Mouse (Mus musculus) granulocyte monocyte progenitor cell, adult 5-6 weeks (primary cell): ENCODE measurements at regions not wholly inside any gene's neighbourhood (a gene's known extent, or its start where the extent isn't known, plus 50 kb on each side); places are given as distances from the start of the nearest gene placed in this dataset.

Experiments
- ATAC-seq: replicated peaks from 2 replicates; pipeline ENCODE4 v1.8.0; 2016; ENCODE audit warnings: mild to moderate bottlenecking, moderate TSS enrichment, inconsistent platforms; ENCODE audit not compliant: poor library complexity, severe bottlenecking

DNA sequence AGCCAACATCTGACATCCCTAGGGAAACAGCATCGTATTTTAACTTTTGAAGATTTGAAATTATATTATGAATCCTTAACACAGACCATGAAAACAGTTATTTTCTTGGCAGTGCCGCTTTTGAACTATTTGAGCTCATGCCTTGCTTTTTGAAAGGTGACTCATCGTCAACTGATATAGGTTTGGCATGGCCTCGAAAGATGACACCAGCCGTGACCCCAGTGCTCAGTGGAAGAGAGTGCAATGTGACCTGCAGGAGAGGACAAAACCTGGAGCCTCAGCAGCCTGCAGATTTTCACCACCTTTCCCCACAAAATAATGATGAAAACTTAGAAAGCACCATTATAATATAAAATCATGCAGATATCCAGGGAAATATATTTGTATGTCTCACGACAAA is 312.8 kb downstream of the Ttll7 start:
- no peak for ATAC-seq

DNA sequence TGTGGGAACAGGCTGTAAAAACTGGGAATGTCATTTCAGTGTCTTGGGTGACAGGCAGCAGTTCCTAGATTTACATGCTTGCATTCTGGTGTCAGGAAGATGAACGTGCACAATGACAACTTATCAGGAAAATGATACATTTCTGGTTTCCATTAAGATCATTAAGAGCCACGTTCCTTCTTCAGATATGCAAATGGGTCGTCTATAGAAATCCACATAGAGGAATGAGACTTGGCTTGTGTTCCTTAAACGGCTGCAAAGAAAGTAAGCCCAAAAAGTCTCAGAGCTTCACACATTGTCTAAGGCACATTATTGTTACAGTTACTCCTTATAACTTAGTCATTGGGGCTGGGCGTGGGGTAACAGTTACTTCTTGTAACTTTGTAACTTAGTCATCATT is 314.4 kb downstream of the Ttll7 start:
- ATAC-seq: no peak

DNA sequence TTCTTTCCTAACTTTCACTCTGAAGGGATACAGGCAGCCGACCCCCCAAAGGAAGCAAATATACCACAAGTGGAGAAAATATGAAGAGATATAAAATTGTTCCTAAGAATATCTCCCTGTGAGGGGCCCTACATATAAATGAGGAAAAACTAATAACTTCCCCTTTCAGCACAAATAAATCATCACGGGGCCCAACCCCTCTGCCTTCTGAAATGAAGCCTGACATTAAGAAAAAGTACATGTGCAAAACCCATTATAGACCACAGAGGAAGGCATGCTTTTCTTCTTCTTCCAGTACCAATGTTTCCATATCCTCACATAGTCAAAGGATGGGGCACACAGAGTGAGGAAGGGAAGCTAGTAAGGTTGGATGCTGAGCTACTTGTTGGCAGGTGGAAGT is 317.0 kb downstream of the Ttll7 start:
- peak; percentile 20; the same call in 1 of the 2 replicates for ATAC-seq

DNA sequence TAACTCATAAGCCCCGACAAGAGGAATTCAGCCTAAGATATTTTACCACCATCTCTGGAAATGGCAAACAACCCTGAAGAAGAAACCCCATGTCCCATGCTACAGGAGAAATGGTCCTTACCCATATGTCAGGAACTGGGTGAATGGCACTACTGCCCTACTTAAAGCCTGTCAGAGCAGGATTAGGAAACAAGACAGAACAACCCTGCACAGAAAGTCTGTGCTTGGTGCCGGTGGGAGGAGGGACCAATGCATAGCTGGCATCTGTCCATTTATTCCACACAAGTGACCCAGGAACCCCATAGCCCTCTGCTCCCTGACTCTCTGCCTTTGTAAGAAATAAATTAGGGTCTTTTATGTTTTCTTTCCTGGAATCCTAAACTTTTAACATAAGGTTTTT is 317.9 kb downstream of the Ttll7 start:
- ATAC-seq: no peak

DNA sequence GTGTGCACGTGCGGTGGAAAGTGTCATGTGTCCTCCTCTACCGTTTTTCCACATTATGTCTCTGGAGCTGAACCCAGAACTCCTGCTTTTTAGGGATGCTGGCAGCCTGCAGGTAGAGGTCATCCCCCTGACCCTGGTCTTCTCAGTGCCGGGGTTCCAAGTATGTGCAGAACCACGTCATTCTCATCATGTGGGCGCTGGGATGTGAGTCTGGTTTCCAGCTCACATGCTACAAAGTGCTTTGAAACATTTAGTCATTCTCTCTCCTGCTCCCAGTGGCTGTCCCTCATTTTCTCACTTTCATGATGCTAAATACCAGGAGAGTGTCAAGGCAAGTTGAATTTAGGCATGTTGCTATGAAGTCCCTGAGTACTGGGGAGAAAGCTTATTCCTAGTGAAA is 326.6 kb downstream of the Ttll7 start:
- no peak for ATAC-seq

DNA sequence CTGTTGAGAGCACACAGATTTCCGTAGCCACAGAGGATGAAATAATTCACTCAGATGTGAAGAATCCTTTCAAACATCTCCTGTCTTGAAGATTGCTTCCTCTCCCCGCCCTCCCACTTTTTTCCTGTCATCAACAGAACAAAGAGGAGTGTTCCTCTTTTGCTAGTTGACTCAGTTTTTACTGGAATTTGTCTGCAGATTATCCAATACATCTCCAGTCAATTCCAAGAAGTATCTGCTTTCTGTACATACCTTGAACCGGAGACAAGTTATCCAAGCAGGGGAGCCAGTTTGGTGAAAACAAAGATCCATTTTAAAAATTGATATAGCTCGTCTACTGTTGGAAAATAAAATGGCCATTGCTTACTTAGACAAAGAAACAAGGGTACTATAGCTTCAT is 328.5 kb downstream of the Ttll7 start:
- ATAC-seq: no peak

DNA sequence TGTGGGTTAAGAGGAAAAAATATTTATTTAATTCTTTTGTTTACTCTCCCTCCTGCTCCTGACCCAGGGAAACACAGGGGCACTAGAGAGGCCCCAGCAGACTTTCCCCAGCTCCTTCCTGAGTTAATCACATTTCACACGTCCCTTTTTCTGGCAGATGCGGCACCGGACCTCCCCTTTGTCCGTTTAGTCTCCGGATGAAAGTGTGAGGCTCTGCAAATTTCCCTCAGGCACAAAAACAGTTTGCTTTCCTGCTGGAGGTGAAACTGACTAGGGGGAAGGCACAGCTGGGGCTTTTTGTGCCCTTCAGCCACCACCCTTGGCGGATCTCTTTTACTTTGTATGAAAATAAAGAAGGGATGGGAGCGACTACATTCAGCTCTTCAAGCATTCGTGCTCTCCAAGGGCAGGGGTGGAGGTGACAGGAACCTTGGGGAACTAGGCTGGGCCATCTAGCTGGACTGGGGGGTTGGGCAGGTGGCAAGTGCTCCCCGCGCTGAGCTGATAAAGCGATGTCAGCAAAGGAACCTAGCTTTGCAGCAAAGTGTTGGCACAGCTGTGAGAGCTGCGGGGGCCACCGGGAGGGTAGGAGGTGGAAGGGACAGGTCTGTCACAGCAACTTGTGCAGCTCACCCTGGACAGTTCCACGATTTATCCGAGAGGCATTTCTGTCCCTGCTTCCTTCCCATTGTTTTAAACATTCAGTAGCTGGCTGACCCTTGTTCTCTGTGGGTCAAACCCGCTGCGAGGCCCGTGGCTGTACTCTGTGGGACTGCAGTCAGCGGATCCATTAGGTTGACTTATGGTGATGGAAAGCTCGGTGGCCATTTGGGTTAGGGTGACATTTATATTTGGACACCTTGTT is 329.6 kb downstream of the Ttll7 start:
- ATAC-seq: no peak; the same call in 1 of the 2 replicates

DNA sequence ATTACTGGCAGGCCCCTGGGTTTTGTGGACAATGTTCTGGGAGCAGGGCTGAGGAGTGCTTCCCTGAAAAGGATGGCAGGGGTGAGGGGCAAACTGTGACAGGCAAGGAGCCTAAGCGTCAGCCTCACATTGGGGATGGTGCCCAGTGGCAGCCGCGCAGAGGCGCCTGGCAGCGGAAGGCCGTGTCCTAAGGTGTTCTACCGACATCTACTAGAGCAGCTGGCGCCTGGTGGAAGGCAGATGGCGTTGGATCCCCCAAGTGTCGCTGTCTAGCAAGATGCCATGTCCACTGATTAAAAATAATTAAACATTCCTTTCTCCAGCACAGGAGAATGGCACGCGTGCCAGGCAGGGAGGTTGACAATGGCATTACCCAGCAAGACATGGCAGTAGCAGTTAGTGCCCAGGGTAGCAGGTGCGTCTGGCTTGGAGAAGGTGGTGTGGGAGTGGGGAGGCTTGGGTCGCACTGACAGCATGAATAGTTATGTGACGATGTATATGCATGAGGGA is 330.3 kb downstream of the Ttll7 start:
- ATAC-seq: no peak

DNA sequence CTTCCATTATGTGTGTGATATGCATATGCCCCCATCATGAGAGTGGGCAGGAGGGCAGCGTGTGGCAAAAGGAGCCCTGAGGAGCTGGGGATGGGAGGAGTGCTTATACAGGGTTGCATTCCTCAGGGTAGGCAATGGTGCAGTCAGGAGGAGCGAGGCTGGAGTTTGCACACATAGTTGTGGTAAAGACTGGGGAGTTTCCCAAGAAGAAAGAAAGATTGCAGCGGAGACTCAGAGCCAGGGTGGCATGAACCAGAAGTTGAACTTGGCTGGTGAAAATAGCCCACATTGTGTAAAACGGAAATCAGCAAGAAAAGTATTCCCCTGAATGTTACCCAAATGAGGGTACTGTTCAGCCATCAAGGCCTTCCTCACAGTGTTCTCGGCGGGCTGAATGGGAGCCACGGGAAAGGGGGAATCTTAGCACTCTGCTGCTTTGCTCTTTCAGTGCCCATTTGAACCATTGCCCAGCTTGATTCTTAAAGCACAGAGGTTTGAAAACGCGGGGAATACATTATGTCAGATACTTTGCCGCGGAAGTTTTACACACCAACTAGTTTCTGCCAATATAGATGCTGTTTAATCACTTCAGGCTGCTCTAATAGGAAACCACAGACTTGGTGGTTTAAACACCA is 331.6 kb downstream of the Ttll7 start:
- peak; percentile 54 for ATAC-seq

DNA sequence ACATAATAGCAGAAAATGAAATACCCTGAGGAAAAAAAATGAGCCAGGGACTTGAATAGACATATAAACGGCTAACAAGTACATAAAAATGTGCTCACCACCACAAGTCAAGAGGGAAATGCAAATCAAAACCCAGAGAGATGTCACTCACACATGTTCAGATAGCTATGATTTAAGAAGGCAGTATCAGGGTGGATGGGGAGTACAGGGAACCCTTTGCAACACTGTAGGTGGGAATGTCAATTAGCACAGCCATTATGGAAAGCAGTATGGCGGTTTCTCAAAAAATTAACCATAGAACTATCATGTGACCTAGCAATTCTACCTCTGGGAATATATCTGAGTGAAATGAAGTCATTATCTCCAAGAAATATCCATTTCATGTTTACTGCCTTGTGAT is 337.6 kb downstream of the Ttll7 start:
- ATAC-seq: no peak

DNA sequence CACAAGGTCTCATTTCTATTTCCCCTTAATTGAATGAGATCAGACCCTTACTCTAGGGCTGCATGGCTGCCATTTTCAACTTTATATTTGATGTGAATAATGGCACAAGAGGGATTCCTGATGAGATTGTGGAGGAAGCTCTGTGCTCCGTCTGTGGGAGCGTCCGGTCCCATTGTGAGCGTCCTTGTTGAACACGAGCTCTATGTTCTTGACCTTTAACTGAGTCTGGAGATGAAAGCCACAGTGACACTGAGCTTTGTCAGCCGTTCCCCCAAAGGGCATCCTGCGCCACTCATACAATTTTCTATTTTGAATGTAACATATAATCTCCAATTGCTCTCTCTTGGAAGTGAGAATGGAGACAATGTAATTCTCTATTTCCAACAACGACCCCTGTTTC is 344.5 kb downstream of the Ttll7 start:
- ATAC-seq: no peak

DNA sequence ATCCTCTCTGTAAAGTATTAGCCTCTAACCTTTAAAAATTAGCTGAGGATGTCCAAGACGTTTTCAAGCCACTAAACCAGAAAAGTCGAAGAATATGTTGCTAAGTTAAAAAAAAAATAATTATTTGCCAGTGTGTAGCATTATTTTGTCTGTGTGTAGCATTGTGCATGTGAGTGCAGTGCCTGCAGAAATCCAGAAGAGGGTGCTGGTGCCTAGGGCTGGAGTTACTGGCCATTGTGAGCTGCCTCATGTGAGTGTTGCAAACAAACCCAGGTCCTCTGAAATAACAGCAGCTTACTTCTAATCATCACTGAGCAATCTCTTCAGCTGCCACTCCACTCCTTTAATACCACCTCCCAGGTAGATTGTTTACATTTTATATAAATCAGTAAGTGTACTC is 345.0 kb downstream of the Ttll7 start:
- ATAC-seq: peak; percentile 52; the same call in 1 of the 2 replicates

DNA sequence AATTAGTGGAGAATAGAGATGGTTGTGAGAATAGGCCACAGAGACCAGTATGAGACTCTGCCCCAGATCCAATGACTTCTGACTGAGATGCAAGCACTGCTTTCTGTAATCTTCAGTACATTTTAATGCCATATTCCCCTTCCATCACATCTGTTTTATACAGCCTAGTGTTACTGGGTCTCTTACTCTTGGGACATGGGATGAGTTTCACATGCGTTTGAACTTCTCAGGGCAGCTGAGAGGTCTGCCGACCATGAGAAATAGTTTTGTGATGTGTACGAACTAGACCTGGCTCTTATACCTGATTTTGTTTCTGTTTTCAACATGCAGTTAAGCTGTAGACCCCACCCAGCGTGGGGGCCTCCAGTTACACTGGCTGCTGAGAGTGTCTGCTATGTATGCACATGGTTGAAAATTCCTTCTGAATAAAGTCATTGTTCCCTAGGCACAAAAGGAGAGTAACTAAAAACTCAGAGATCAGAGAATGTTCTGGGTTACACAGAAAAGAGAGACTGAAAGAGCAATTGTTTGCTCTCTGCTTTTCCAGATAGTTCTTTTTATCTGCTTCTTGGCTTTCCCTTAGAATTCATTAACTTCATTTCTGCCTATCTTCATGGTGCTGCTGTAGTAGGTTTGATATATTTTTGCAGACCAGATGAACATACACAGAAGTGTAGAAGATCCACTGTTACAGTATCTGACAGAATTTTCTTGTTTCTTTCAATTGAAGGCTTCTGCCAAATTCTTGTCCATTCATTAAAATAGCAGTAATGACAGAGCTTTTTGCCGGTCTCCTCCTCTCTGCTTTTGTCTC is 359.2 kb downstream of the Ttll7 start:
- no peak for ATAC-seq

DNA sequence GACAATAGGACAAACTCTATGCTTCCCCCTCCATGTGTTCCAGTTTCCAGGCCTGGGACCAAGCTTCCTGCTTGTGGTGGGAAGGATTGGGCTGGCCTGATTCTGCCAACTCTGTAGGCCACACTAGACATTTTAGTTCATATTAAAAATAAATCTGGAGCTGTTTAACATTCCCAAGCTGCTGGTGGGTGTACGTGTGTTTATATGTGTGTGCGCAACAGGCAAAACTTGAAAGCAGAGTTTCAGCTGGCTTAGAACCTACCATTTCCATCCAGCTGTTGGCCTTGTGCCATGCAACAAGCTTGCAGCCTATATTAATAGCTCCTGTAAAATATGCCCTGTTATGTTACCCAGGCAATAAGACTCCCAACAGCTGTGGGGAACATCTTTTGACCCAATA is 376.5 kb downstream of the Ttll7 start:
- no peak for ATAC-seq

DNA sequence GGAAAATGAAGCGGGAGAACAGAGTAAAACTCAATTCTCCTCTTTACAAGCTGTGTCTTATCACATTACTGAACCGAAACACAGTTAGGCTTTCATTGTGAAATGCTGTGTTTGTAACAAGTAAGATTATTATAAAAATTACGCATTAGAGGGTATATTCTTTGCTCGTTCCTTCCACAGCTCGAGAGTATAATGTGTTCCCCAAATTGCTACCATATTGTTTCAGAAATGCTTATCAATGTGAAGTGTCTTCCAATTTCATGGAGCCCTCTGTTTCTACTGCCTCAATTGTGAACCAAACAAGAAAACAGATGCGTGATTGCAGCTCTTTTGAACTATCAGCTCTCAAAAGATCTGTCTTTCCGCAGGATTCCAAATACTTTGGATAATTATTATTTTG is 378.4 kb downstream of the Ttll7 start:
- no peak for ATAC-seq

DNA sequence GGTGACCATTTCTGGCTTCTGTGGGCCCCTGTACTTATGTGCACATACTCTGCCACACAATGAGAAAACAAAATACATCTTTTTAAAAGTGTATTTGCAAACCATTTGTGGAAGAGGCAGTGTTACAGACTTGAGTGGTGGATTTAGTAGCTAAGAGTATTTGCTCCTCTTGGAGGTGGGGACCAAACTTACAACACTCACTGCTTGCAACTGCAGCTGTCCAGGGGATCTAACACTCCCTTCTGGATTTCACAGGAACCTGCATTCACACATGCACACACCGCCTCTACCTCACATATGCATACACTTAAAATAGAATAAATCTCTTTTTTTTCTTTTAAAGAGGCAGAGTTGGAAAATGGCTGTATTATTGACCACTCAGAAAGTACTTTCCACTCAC is 386.2 kb downstream of the Ttll7 start:
- no peak for ATAC-seq

DNA sequence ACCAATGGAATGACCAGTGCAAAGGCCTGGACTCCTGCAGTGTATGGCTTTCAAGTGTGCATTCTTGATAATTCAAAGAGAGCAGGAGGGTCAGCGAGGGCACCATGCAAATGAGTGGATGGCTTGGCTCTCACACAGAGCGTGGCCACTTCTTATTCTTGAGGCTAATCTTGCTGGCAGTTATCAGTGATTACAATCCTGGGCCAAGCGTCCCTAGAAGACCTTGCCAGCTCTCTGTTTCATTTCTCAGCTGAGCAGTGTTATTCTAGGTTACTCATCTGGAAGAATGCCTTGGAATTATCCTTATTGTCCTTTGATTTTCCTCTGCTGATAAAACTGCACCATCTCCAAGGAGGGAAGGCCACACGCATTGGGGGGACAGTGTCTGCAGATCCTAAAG is 388.5 kb downstream of the Ttll7 start:
- no peak for ATAC-seq

DNA sequence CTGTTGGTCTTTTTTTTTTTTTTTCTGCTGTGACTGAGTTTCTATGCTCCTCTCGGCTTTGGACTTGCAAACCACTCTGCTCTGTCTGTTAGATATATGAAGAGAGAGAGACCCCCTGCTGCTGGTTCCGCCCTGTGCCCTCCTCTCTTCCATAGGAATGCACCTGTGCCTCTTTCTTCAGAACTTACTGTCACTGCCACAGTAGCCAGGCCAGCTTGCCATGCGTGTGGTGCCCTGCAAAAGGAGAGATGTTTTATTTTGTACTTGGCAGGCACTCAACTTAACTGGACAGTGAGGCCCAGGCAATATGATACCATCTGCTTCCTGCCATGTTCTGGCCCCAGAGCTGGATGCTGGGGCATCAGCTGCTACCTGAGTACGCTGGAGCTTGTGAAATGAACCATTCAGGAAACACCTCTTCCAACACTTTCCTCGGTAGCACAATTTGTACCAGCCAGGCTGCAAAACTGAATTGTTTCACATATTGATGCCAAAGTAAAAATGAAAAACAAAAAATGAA is 392.8 kb downstream of the Ttll7 start:
- no peak for ATAC-seq

DNA sequence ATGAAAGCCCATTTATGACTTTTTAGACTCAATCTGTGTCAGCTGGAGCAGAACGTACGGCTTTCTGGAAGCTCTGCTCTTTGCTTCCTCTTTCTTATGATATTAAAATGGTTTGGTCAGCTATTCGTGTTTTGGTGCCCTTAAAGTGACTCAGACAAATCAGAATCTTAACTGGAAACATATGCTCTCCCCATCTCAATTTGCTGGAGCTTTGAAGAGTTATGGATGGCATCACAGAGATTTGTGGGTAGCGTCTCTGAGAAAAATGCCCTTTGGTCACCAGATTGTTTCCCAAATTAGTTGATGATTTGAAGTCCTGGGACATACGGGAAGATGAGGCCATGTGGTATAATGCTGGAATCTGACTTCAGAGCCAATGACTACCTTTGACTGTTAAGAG is 394.0 kb downstream of the Ttll7 start:
- no peak for ATAC-seq

DNA sequence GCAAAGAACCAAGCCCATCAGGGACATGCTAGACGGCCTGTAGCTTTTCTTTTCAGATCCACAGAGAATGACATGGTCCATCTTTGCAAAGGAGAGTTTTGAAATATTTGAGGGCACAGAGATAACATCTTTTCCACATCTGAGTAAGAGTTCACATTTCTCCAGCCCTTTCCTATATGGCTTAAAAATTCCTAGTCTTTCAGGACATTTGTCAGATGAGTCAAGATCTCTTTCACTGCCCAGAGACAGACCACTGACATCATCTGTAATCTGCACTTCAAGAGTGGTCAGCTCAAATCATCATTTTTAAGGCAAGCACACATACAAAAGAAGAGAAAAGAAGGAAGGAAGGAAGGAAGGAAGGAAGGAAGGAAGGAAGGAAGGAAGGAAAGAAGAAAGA is 397.3 kb downstream of the Ttll7 start:
- ATAC-seq: no peak

DNA sequence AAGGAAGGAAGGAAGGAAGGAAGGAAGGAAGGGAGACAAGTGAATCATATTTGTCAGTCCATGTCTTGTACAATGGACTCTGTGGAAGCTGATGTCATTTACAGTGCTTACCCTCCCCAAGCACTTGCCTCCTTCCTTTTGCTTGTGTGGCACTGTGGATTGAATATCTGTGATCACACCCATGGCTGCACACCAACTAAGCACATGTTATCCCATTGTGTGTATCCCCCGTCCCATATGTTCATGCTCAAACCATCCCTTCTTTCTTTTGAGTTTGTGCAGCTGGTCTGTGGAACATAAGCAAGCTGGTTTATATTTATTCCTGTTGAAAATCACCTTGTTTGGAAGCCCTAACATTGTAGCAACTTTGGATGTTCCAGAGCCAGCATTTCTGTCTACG is 397.7 kb downstream of the Ttll7 start:
- no peak for ATAC-seq
